Mouse (Mus musculus) bone marrow macrophage, adult 2 months (primary cell): ENCODE data around the gene Ngfr. TPM values are rescaled to one million over a fixed set of nuclear protein-coding genes. Genes with fewer than 3 reads are reported as not detected.
A peak's percentile ranks its signal among the peaks of the same experiment; 100 is the strongest.

Source experiments
- H3K27ac ChIP-seq: 2 replicates; pipeline ENCODE4 v1.5.1; 2012; ENCODE audit warnings: low read depth, low read length; ENCODE audit not compliant: insufficient read depth
- H3K4me1 ChIP-seq: 2 replicates; pipeline ENCODE4 v1.6.1; 2012; ENCODE audit warnings: low read length; ENCODE audit not compliant: control insufficient read depth, insufficient read depth
- H3K4me3 ChIP-seq: 2 replicates; pipeline ENCODE4 v1.5.1; 2012; ENCODE audit warnings: mild to moderate bottlenecking, low read length, moderate library complexity; ENCODE audit not compliant: insufficient read depth
- CTCF ChIP-seq: IDR thresholded peaks from 2 replicates; pipeline ENCODE4 v1.5.1; 2012; ENCODE audit warnings: low read depth, mild to moderate bottlenecking, low read length, moderate library complexity
- POLR2A ChIP-seq: IDR thresholded peaks from 2 replicates; pipeline ENCODE4 v1.6.1; 2012; ENCODE audit warnings: mild to moderate bottlenecking, low read depth, low read length, borderline replicate concordance
- polyA plus RNA-seq: library from polyadenylated mRNA; stranded (reverse); fragments of >200 nt; gene quantifications from 2 replicates; pipeline ENCODE4 v1.2.4, GENCODE M21; 2012; ENCODE audit not compliant: missing spikeins, insufficient read depth, insufficient read length

Gene Ngfr
- polyA plus RNA-seq, 1 experiment: not detected

DNA sequence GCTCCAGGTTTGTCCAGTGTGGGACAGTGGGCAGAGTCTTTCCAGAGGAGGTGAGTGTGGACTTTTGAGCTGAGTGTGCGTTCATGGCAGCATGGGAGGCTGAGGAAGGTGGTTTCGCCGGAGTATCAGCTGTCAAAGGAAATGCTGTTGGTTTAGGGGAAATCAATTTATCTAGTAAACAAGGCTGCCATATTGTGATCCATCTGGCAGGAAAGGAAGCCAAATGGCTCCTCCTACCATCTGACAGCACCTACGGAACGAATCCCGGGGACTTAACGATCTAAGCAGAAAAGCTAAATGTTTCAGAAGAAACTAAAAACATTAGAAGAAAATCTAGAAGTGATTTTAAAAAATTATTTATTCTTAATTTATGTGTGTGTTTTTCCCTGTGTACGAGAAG is 60.2 kb downstream of the Ngfr start:
- TF ChIP-seq CTCF: no peak
- no peak for TF ChIP-seq POLR2A
- H3K4me1 ChIP-seq: no peaks in the 10 kb centered on the region
- no peak overlapping the region for H3K4me3 ChIP-seq
- no peak overlapping the region for H3K27ac ChIP-seq

DNA sequence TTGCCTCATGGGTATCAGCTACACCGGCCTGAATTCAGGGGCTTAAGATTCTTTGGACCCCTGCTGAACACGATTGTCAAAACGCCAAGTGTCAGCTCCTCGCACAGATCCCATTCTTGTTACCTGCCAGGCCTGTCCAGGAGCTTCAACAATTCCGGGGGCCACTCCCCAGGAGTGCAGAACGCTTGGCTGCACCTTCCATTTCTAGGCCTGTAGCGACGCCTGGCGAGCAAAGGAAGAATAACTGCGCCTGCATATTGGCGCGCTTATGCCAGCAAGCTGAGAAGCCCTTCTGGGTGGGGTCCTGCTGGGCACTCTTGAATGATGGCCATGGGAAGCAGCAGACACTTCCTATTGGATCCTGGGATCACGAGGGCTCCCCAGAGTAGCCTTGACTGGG is 66.0 kb downstream of the Ngfr start:
- Histone ChIP-seq H3K4me3 (peak overlapping the region; percentile 22), H3K4me1 (peaks cover 2% of the 10 kb centered on the region; the same call in 1 of the 2 replicates), H3K27ac (no peak overlapping the region)
- TF ChIP-seq POLR2A (no peak), CTCF (peak; percentile 79)

DNA sequence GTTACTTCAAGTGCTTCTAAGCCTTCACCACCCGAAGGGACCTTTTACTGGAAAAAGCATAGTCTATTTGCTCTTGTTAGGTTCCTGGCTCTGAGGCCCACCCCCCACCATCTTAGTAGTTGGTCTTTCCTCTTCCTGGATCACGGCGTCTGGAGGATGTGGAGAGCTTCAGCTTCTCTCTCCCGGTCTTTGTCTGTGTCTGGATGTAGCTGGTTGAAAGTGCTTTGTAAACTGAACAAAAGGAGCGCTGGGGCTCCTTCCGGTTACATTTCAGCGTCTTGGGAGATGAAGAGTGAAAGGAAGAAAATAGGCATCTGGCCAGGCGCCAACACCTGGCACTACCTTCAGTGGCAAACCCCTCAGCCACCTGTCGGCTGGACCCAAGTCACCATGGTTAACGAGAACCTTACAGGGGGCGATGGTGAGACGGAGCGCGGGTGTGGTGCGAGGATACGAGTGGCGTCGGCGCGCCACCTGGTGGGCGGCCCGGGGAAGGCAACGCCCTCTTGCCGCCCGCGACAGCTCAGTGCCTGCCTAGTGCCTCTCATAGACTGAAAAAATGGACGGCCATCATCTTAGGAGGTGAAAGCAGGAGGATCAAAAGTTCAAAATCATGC is 67.0 kb downstream of the Ngfr start:
- Histone ChIP-seq H3K27ac (no peak overlapping the region), H3K4me1 (peaks cover 2% of the 10 kb centered on the region; the same call in 1 of the 2 replicates), H3K4me3 (peak overlapping the region; percentile 57)
- TF ChIP-seq CTCF (peak; percentile 95), POLR2A (no peak)

DNA sequence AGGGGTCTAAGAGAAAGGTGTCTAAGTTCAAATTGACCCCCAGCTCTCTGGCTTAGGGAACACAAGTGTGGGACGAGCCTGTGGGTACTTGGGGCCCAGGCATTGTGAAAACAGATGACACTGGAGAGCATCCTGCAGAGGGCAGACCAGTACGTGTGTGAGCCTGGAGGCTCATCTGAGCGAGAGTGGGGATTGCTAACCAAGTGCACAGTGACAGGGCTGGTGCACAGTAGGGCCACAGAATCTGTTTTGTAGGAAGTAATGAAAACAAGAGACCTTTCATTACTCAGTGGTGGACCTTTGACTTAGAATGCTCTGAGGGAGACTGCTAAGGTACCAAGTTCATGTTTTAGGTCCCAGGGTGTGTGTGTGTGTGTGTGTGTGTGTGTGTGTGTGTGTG is 67.5 kb downstream of the Ngfr start:
- peaks cover 2% of the 10 kb centered on the region; the same call in 1 of the 2 replicates for H3K4me1 ChIP-seq
- no peak overlapping the region for H3K4me3 ChIP-seq
- H3K27ac ChIP-seq: no peak overlapping the region
- no peak for TF ChIP-seq CTCF
- TF ChIP-seq POLR2A: no peak

DNA sequence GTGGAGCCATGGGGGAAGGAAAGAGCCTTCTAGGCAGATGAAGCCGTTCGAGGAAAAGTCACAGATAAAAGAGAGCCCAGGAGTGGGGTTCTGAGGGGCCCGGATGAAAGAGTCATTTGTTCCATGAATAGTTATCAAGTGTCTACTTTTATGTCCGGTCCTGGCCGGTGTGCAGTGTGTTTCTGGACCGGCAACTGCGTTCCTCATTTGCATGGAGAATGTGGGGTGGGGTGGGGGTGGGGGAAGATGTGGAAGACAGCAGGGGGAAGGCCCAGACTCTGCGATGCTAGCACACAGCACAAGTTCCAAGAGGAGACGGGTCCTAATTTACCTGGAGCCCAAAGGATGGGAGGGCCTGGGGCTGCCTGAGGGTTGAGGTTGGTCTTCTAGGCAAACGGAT is 68.2 kb downstream of the Ngfr start:
- H3K4me3 ChIP-seq: no peak overlapping the region
- no peak overlapping the region for H3K27ac ChIP-seq
- TF ChIP-seq CTCF (no peak), POLR2A (no peak)
- H3K4me1 ChIP-seq: peaks cover 2% of the 10 kb centered on the region; the same call in 1 of the 2 replicates

Other genes starting within 250 kb of the Ngfr start
- 35.9 and 40.1 TPM in 2 replicates for gene Slc35b1, start 203.0 kb downstream of the Ngfr start, polyA plus RNA-seq
- gene Spop, start 173.7 kb downstream of the Ngfr start, polyA plus RNA-seq: 113 and 124 TPM in 2 replicates
- gene Nxph3, start 73.2 kb downstream of the Ngfr start, polyA plus RNA-seq: not detected in 2 replicates
- gene Phb, start 79.2 kb upstream of the Ngfr start, polyA plus RNA-seq: 54.8 and 59.1 TPM in 2 replicates
- 47.7 and 51.5 TPM in 2 replicates for gene Zfp652, start 124.9 kb upstream of the Ngfr start, polyA plus RNA-seq
- gene B130006D01Rik, start 135.9 kb upstream of the Ngfr start, polyA plus RNA-seq: 1.6 and 2.1 TPM in 2 replicates
- gene Phospho1, start 236.8 kb upstream of the Ngfr start, polyA plus RNA-seq: 7.4 and 9.4 TPM in 2 replicates
- 167 and 176 TPM in 2 replicates for gene Gngt2, start 249.5 kb upstream of the Ngfr start, polyA plus RNA-seq